Mouse (Mus musculus) subcutaneous adipose tissue, adult 2 months (tissue): ENCODE results near the gene Faim2. TPM values are rescaled to one million over a fixed set of nuclear protein-coding genes. Genes with fewer than 3 reads are reported as not detected.

ENCODE experiments used
- polyA plus RNA-seq: library from polyadenylated mRNA; depleted of rRNA; stranded (reverse); fragments of >200 nt; gene quantifications from 2 replicates; pipeline ENCODE4 v1.2.3, GENCODE M21; 2012; ENCODE audit warnings: low replicate concordance; rRNA removed

Gene Faim2
- 0.43 and 1.4 TPM in 2 replicates for polyA plus RNA-seq

GRCm38 (mm10) chr15:99527629-99528353 lies at the start of gene Faim2:
TSS of gene Faim2 (minus strand) at chr15:99528165.

GRCm38 (mm10) chr15:99474576-99474926 lies 53.4 kb downstream of the Faim2 start, which contains the start of gene Bcdin3d:
TSS of gene Bcdin3d (minus strand) at chr15:99474730.

GRCm38 (mm10) chr15:99457606-99458401 lies 70.2 kb downstream of the Faim2 start, which contains the start of gene Nckap5l:
TSS of gene Nckap5l (minus strand) at chr15:99457748.

Other genes with a start within 250 kb of the Faim2 start
- gene Prpf40b, start 233.1 kb downstream of the Faim2 start, polyA plus RNA-seq = 55.3 and 112 TPM in 2 replicates
- gene Fam186b, start 232.3 kb downstream of the Faim2 start, polyA plus RNA-seq = 0.03 and 0.06 TPM in 2 replicates
- gene Fmnl3, start 157.7 kb downstream of the Faim2 start, polyA plus RNA-seq = 30.0 and 30.6 TPM in 2 replicates
- gene Tmbim6, start 135.3 kb downstream of the Faim2 start, polyA plus RNA-seq = 615 and 714 TPM in 2 replicates
- gene Nckap5l, start 70.4 kb downstream of the Faim2 start, polyA plus RNA-seq = 5.7 and 14.9 TPM in 2 replicates
- gene Bcdin3d, start 53.4 kb downstream of the Faim2 start, polyA plus RNA-seq = 3.3 and 5.1 TPM in 2 replicates
- gene Aqp2, start 50.9 kb upstream of the Faim2 start, polyA plus RNA-seq = 0.07 and 0.27 TPM in 2 replicates
- gene Aqp5, start 62.6 kb upstream of the Faim2 start, polyA plus RNA-seq = 0.87 and 21.0 TPM in 2 replicates
- gene Aqp6, start 73.2 kb upstream of the Faim2 start, polyA plus RNA-seq = not detected in 2 replicates
- gene Racgap1, start 123.5 kb upstream of the Faim2 start, polyA plus RNA-seq = 6.0 and 19.2 TPM in 2 replicates
- gene Asic1, start 142.2 kb upstream of the Faim2 start, polyA plus RNA-seq = 0.15 and 0.17 TPM in 2 replicates
- 23.1 and 45.0 TPM in 2 replicates for gene Smarcd1, start 174.0 kb upstream of the Faim2 start, polyA plus RNA-seq
- not detected in 2 replicates for gene Gm17349, start 177.3 kb upstream of the Faim2 start, polyA plus RNA-seq
- gene Gpd1, start 189.3 kb upstream of the Faim2 start, polyA plus RNA-seq = 767 and 1,246 TPM in 2 replicates
- 201 and 238 TPM in 2 replicates for gene Cox14, start 197.5 kb upstream of the Faim2 start, polyA plus RNA-seq
- 50.3 and 52.2 TPM in 2 replicates for gene Cers5, start 244.7 kb upstream of the Faim2 start, polyA plus RNA-seq